Mouse (Mus musculus) left cerebral cortex, adult 6 months (tissue): ENCODE measurements around the gene Fam124b. TPM values are rescaled to one million over a fixed set of nuclear protein-coding genes. Genes with fewer than 3 reads are reported as not detected.

Source experiments
- long read RNA-seq, 2 experiments: library from polyadenylated mRNA; unstranded; transcript quantifications; one replicate each; pipeline ENCODE4 v2.0.0; 2019 to 2020
- polyA plus RNA-seq: library from polyadenylated mRNA; unstranded; fragments of <200 nt; fragmentation: Nextera tagmentation; gene quantifications from 2 replicates; pipeline ENCODE4 v1.2.3, GENCODE M21; 2021

Fam124b gene
- not detected in 2 replicates for polyA plus RNA-seq
- long read RNA-seq, experiment 1 = 0 reads
- long read RNA-seq, experiment 2 = 0 reads

DNA sequence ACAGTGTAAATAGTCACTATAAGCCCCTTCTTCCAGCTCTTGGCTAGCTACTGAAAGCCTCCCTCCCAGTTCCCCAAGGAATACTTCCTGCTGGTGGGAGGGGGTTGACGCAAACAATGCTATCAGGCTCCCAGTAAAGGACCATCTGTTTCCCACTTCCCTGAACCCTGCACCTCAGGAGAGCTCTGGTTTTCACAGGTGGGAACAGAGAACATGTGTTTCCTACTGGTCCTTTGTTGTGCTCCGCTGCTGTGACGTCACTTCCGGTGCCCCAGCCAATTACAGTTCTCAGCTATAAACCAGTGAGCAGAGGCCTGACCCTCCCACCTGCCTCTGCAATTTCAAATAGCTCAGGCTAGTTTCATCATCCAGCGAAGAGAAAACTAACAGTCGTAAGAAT lies at the start of gene Fam124b:
TSS of gene Fam124b (minus strand) at position 206 of the 400 bp plus-strand sequence.

Other genes with a start within 250 kb of the Fam124b start
- 19.9 and 24.9 TPM in 2 replicates for gene Cul3, start 122.0 kb upstream of the Fam124b start, polyA plus RNA-seq
- not detected in 2 replicates for gene Gm45261, start 243.0 kb upstream of the Fam124b start, polyA plus RNA-seq